Mouse (Mus musculus) gastrocnemius, postnatal 25 days (tissue): ENCODE results near the gene Elf4. TPM values are rescaled to one million over a fixed set of nuclear protein-coding genes. Genes with fewer than 3 reads are reported as not detected.
"Not testable (repeated sequence)": the region's sequence is repeated elsewhere in the genome, so short reads cannot be mapped to it uniquely, and the experiment has no call there.

Experiments used
- DNase-seq: peaks from one replicate; pipeline ENCODE4 v3.0.0; 2022
- total RNA-seq, 2 experiments: library from RNA; stranded (reverse); gene quantifications; 1 replicate in 1 of 2; 2 replicates in 1 of 2; pipeline ENCODE4 v1.2.3; 2021

The Elf4 gene
- total RNA-seq, 2 experiments from 2014 or later = 2.1 to 2.5 TPM

DNA sequence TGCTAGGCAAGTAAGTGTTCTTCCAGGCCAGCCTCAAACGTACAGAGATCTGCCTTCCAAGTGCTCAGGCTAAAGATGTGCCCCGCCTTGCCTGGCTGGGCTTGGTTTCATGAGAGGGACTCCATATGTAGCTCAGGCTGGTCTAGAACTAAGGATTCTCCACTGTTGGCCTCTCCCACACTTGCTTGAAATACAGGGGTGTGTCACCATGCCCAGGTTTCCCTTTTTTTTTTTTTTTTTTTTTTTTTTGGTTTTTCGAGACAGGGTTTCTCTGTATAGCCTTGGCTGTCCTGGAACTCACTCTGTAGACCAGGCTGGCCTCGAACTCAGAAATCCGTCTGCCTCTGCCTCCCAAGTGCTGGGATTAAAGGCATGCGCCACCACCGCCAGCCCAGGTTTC is 26.9 kb downstream of the Elf4 start:
- not testable (repeated sequence) for DNase-seq

DNA sequence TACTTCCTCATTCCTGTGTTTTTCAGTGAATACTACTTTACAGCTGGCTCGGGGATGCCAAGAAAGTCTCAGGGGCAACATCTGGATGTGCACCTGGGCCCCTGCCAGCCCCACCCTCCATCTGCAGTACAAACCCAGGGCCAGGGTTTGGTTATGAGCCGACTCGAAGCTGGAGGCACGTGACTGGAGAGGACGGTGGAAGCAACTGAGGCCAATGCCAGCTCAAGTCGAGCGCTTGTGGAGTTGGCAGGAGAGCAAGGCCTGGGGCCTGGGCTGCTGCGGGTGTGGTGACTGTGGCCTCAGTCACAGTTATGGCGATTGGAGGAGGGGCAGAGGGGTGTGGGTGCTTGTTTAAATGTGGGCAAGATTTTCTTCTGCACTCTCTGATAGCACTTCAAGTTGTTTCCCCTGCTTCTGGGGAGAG is 27.4 kb downstream of the Elf4 start:
- peak; percentile 59 for DNase-seq

DNA sequence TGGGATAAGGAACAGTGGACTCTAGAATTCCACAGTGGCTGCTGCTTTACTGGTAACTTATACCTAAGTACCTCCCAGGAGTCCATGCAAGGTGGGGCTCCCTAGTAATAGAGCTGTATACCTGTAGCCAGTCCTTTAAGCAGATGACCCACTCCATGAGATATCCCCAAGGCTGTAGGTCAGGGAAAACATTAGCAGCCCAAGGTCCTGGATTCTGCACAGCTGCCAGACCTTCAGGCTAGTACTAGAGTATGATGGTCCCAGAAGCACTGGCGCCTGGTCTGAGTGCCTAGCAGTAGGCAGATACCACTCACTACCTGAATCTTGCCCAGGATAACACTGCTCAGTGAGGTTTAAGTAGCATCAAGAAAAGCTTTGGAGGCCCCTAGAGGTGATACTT is 28.7 kb downstream of the Elf4 start:
- DNase-seq = no peak

DNA sequence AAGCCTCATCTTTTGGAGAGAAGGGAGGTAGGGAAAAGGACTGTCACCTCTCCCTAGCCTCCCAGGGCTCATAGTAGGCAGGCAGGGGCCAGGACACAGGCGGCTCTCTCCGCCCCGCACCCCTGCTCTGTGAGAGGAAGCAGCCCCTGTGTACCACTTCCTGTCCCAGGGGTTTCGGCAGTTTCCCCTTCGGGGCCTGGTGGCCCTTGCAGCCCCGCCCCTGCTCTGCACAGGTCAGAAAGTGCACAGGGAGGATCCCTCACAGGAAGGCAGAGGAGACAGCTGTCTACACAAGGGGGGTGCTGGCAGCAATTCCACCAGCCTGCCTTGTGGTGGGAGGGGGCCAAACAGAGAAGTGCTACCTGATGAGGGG is 29.4 kb downstream of the Elf4 start:
- peak; percentile 35 for DNase-seq

DNA sequence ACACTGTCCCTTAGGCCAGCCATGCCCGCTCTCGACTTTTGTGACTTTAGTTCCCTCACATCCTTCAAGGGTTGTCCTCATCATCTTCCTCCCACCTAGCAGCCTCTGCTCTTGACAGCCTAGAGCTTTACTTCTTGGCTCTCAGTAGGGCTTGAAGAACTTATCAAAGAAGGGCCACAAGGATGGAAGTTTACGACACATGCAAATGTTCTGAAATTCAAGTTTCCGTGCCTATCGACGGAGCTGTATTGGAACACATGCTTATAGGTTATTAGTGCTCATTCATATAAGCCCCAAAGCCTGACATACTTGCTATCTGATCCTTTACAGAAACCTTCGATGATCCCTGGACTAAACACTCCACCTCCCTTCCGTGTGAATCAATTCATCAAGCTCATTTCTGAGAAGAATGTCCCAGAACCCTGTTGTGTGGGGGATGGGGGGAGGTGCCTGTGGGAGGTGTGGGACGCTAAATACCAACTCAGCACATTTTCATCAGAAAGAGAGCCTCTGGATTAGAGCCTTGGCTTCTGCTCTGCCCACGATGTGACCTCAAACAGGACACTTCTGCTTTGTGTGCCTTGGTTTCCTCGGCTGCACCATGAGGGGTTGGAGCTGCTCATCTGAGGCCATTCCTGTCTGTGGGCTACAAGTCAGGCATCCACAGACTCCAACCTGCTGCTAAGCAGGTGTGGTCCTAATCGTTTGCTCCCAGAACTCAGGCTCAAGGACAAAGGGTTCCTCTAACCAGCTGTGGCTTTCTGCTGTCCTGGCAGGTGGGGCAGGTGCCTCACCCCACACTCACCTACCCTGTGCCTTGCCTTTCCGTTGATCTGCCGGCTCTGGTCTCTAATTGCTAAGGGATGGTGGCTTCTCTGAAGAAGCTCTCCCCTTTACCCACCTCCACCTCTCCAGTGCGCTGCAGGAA is 30.1 kb downstream of the Elf4 start:
- DNase-seq = no peak

DNA sequence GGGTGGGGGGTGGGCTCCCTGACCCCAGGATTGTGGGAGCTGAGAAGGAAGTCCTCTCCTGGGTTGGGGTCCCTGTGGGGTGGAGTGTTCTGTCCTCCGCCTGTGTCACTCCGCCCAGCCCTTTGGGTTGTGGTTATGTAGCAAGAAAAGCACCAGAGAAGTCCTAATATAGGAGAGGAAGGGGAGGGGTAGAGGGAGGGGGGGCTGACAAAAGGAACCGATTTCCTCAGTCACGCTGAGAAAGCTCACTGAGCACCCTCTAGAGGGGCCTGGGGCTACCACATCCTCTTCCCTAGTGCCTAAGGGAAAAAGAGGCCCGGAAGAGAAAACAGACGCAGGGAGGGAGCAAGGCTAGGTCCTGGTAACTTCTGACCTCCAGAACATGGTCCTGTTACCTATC is 33.4 kb downstream of the Elf4 start:
- DNase-seq = no peak

DNA sequence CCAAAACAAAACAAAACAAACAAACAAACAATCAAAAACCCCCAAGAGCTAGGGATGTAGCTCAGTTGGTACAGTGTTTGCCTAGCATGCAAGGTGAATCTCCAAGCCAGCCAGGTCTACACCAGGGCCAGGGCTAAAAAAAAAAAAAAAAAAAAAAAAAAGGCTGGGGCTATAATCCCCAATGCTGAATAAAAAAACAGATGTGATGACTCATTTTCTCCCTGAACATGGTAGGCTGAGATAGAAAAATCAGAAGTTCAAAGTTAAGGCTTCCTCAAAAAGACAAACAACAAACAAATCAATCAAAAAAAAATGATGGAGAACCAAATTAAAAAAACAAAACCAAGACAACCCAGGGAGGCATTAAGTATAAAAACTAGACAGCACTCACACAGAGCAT is 33.8 kb downstream of the Elf4 start:
- DNase-seq = no peak

DNA sequence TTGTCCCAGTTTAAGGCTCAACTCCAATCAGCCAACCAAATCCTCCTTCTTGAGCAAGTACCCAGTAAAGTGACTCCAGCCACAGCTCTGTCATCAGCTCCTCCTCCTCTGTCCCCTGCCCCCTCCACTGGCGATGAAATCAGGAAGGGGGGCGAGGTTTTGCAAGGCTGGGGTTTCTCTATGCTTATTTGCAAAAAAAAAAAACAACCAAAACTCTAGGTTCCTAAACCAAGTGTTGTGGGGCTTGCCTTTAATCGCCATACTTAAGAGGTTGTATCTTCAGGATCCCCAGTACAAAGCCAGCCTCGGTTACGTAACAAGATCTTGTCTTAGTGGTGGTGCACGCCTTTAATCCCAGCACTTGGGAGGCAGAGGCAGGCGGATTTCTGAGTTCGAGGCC is 34.3 kb downstream of the Elf4 start:
- DNase-seq = no peak

DNA sequence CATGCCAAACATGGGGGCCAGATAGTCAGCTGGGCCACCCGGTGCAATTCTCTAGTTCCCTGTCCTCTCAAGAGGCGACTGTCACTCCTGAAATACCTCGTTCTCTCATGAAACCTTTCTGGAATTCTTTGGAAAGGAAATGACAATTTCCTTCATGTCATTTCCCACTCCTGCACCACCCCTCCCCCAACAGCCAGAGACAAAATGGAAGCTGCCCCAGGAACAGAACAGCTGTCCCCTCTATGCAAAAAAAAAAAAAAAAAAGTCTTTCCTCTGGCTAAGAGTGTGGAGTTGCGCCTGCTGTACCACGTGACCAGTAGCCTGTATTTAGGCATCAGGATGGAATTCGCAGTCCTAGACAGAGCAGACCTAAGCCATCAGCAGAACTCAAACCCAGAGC is 34.7 kb downstream of the Elf4 start:
- DNase-seq = no peak

DNA sequence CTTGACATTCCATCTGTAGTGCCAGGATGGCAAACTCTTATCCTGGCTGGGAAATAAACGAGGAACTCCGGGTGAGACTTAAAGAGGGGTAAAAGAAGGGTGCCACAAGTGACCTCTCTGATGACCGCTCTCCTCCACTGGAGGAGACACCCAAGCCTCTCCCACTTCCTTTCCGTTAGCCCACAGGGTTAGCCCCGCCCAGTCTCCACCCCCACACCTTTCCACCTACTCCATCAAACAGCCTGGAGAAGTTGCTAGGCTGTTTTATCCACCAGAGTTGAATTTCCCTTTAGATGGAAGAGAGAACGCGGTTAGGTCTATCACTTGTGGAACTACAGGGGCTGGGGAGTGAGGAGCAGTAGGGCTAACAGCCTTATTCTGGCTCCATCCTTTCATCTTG is 37.7 kb downstream of the Elf4 start:
- DNase-seq = no peak

DNA sequence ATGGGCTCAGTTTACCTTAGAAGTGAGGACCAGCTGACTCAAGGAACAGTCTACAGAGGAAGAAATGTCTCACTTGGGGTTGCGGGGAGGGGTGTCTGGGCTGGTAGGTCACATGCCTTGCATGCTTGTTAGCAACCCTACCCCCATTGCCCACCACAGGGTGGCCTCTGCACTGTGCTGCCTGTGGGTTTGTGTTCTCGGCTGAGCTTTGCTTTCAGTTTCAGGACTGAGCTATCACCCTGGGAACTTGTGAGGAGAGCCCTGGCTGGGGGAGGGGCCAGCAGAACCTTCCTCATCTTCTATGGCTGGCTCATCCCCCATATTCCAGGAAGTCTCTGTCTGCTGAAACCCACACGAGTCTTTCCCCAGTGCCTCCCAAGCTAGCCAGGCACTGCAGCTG is 38.3 kb downstream of the Elf4 start:
- DNase-seq = peak; percentile 28

DNA sequence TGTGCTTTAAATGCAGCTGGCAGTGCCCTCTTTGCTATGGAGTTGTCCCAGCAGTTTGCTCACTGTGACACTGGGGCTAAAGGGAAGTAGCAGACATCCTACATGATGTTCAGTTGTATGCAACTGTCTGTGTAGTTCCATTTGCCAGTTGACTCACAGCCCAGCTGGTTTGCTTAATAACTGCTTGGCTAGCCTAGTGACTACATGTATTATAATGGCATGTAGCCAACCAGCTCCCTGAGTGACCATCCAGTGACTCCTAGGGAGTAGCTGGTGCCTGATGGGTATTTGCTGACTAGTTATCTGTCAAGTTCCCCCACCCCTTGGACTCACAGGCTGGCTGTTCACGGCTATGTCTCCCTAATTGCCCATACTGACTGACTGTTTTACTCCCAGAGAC is 39.3 kb downstream of the Elf4 start:
- DNase-seq = no peak

DNA sequence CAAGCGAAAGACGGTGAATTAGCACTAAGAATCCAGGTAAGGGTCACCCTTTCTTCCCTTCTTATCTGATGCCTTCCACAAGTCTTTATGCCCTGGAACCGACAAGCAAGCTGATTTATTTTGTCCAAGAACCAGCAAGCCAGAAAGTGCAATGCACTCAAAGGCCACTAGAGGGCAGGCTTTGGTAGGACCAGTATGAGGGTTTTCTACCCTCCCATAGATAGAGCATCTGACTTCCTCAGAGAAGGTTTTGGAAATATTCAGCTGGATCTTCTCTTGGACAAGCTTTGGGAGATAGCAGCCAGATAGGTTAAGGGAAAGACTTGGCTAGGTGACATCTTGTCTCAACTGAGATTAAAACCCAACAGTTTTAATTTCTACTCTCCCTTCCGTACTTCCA is 39.9 kb downstream of the Elf4 start:
- no peak for DNase-seq

DNA sequence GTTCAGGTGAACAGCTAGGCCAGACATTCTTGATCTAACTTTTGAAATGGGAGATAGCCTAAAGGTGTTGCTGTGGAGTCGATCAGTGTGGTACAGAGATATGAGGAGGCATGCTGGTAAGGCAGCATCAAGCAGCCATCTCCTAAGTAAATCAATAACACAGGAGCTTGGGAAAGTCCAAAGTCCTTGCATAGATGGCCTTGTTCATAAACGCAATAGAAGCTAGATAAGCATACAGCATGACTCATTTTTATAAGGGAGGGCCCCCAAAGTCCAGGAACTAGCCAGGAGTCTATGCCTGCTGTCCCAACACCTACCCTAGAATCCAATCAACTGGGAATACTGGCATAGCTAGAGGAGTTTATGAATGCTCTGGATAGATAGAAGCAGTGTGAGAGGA is 44.5 kb downstream of the Elf4 start:
- no peak for DNase-seq

DNA sequence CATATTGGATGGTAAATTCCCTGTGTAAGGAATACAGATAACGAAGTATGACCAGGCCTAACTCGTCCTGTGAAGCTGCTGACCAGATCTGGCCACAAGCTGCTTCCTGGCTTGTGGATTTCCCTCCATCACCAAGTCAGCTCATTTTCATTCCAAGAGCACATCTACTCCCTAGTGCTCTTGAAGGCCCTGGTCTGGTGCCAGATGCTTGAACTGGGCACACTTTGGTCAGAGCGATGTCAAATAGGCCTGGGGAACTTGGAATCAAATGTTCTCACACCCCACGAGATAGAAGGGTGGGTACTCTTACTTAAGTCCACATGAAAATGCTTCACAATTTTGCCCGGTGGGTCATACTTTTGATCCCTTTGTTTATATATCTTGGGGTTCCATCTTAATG is 48.6 kb downstream of the Elf4 start:
- DNase-seq = no peak

DNA sequence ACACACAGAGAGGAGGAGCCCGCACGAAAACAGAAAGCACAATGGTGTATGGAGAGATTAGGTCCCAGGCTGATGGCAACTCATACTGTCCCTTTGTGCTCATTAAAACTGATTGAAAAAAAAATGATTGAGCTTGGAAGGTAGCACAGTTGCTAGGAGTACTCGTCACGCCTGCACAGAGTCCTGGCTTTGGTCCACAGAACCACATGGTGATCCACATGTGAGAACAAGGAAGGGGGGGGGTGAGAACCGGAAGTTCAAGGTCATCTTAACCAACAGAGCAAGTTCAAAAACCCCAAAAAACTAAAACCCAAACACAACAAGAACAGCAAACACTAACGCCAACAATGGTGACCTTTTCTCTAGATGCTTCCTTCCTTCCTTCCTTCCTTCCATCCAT is 50.3 kb downstream of the Elf4 start:
- no peak for DNase-seq

DNA sequence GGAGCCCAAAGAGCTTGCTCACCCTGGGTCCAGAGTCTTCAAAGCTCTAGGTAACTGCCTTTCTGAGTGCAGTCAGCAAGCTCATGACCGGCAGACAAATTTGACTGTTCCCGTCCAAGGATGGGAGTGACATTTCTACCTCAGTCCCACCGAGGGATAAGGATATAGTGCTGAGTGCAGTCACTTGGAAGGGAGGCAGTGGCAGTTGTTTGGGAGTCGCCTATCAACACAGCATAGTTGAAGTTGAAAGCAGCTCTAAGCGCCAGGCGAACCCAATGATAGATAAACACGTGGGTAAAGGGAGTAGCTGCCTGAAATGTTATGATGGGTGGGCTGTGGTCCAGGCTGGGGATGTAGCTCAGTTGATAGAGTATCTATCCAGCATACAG is 52.5 kb downstream of the Elf4 start:
- DNase-seq = no peak

DNA sequence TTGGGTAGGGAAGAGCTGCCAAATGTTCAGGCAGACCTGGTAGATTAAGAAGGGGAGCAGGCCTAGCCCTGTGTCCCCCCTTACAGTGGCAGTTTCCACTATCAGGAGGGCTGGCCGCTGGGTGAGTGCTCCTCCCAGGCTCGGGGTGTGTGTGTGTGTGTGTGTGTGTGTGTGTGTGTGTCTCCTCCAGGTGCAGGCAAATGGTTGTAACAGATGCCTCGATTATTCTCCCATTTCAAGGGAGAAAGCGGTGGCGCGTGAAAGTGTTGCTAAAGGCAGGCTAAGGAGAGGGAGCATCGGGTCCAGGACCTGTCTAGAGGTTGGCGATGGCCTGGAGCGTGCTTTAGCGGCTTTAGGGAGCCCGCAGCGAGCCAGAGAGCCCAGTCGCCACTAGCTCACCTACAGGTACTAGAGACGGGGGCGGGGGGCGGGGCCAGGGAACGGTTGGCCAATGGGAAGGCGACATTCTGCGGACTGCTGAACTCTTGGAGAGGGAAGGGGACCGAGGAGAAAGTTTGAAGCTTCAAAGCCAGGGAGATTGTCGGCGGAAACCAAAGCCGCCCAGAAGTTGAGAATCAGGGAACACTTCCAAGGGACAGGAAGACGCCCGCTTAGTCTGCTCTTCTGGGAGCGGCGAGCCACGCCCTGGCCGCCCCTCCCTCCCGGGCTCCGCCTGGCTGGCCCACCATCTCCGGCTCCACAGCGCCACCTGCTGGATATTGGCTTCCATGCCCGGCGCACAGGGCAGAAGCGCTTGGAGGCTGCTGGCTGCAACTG is 53.1 kb downstream of the Elf4 start:
- peak; percentile 78 for DNase-seq

DNA sequence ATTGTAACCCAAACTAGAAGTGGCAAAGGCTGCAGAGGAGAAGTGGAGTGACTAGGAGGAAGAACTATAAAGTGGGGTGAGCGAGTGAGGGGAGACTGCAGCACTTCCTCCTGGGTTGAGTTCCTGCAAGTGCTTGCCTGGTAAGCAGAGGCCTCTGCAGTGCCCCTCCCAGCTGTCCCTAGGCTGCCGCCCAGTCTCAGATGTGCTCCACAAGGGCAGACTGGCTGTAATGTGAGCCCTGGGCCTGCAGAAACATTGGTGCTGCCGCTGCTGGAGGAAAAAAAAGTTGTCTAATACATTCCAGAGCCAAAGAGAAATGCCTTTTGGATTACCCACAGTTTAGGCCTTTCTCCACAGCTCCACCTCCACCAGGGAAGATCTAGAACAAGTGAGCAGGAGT is 57.8 kb downstream of the Elf4 start:
- peak; percentile 66 for DNase-seq

DNA sequence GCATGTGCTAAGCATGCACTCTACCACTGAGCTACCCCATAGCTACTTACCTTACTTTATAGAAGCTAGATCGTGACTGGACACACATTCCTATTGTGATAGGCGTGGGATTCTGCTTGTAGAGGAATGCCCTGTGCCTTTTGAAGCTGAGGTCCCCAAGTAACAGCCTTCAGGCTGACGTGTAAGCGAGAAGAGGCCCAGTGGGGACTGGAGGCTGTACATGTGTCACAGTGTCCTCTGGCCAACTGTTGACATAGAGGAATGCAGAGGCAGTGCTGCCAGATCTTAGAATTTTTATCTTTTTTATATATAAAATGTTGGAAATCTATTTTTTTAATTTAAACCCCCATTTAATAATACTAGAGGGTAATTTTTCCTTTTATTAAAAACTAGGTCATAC is 62.9 kb downstream of the Elf4 start:
- DNase-seq = no peak

DNA sequence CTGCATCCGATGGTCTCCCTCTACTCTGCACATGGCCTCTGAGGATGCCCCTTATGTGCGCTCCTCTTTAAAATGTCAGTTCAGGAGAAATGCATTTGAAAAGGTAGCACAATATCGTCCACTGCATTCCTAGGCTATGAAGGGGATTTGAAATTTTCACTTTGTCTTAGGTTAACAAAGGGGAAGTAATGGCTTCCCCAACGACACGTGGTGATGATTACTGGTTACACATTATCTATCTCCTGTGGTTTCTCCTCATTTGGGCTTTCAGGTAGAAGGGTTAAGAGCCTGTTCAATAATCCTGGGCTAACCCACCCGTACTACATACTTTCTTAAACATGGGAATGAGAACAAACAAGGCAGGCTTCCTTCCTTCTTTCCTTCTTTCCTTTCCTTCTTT is 73.6 kb downstream of the Elf4 start:
- no peak for DNase-seq

DNA sequence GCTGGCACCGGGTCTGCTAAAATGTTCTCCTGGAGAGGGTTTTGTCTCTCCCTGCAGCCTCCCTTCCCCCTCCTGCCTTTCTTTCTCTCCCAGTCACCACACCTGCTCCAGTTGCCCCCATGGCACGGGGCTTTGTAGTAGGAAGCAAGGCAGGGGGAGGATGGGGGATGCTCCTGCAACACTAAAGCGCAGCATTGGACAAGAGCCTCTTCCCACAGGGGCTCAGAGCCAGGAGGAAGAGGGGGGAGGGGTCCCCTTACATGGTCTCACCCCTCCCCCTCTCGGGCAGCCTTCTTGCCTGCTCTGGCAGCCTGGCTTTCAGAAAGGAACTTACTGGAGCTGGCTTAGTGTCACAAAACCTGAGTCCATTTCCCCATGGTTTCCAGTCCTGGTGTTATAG is 77.0 kb downstream of the Elf4 start:
- DNase-seq = no peak

DNA sequence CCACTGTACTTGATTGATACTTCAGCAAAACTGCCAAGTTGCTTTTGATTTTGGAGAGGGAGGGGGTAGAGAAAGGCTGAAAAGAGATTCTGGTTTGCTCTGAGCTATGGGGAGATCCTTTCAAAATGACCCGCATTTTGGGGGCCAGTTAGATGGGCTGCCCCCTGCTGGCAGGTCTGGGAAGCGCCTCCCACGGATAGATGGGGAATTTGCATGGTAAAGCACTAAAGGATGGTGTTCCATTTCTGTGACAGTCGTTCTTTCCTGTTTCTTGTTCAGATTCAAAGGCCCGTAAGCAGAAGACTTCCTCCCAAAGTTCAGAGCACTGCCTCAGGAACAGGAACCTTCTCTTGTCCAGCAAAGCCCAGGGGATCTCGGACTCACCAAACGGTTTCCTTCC is 79.3 kb downstream of the Elf4 start:
- DNase-seq = no peak

DNA sequence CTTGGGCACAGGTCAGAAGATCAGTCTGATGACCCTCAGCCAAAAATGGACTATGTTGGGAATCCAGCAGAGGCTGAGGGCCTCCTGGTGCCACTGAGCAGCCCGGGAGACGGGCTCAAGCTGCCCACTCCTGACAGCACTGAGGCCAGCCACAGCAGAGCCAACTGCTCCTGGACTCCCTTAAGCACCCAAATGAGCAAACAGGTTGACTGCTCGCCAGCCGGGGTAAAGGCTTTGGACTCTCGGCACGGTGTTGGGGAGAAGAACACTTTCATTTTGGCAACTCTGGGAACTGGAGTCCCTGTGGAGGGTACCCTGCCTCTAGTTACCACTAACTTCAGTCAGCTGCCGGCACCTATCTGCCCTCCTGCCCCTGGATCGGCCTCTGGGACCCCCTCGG is 95.1 kb downstream of the Elf4 start:
- no peak for DNase-seq
